In genomic region chr10:39731736-39732265, GRCm38 (mm10) we compare ENCODE assay signal across 8 mouse cellular contexts. TPM values are rescaled to one million over a fixed set of nuclear protein-coding genes. Genes with fewer than 3 reads are reported as not detected.
DNase-seq lines count a peak whose midpoint lies in the region; ATAC-seq lines count a peak whose summit lies in the region.

TSS of gene Rev3l (plus strand) at chr10:39732118.

- ATAC-seq in megakaryocyte, adult 5-6 weeks (ENCODE audit: poor library complexity, severe bottlenecking), result peak; percentile 63

- peak; percentile 93 for DNase-seq in adipocyte (ENCODE audit: low spot score)
- DNase-seq in embryo, embryonic 10 days (ENCODE audit: low spot score), result peak; percentile 93
- peak; percentile 96 for DNase-seq in gastrocnemius, postnatal 10 days
- peak; percentile 96 for DNase-seq in induced T-regulatory cell, adult 2 months (ENCODE audit: low read depth)
- DNase-seq in left cerebral cortex, adult 8-10 months (ENCODE audit: low spot score in 2 of 2), result peak; percentile 75 to 84
- DNase-seq in right cerebral cortex, adult 18-20 months, result peak; percentile 90
- peak; percentile 75 for DNase-seq in urinary bladder, postnatal 10 days (ENCODE audit: low spot score)

RNA-seq across cellular contexts. Expression of gene Rev3l, which starts in this region (rescaled TPM):
- 10 to 100 TPM; 42.5 to 47.8 TPM for total RNA-seq in gastrocnemius, postnatal 10 days (2021)
- total RNA-seq in left cerebral cortex, adult 8-10 months (2022), result 10 to 100 TPM; 28.4 to 37.3 (median 29.3) TPM
- total RNA-seq in megakaryocyte, adult 5-6 weeks (2015), result 24.0 and 28.4 TPM in 2 replicates
- total RNA-seq in megakaryocyte, adult 5-6 weeks (2017), result 17.3 and 20.8 TPM in 2 replicates

Comparison
In these comparisons a context has a peak if more than half of its experiments do, and no peak if none do; other contexts are left out.
1. Peak in every context shown above with its lines: DNase-seq and ATAC-seq.